Mouse (Mus musculus) cortical plate, adult 2 months (tissue): ENCODE data around the gene Gm19684.
"Not testable (repeated sequence)": the region's sequence is repeated elsewhere in the genome, so short reads cannot be mapped to it uniquely, and the experiment has no call there.

Experiments
- CTCF ChIP-seq: fragments of 200-500 bp; IDR thresholded peaks from 2 replicates; pipeline ENCODE4 v1.5.1; 2011; ENCODE audit warnings: mild to moderate bottlenecking, control low read depth, low read length; ENCODE audit not compliant: insufficient read depth; ENCODE audit errors: extremely low read depth
- POLR2A ChIP-seq: fragments of 200-500 bp; IDR thresholded peaks from 2 replicates; pipeline ENCODE4 v1.6.1; 2011; ENCODE audit warnings: mild to moderate bottlenecking, low read length, control low read depth; ENCODE audit not compliant: insufficient read depth; ENCODE audit errors: extremely low read depth

DNA sequence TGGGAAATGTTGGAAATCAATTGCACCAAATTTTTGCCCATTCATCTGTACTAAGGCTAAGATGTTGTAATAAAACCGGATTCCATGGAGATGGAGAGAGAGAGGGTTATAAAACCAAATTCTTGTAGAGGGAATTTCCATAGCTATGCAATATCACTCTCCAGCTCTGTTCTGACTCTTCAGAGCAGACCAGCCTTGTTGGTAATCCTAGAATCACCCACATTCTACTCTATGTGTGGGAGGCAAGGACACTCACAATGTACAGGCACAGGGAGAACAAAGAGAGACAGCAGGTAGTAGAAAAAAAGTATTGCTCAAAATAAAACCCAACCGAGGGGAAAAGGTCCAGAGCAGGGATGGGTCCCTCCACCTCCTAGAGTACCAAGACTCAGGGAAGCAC, 29.5 kb upstream of the Gm19684 start:
- not testable (repeated sequence) for TF ChIP-seq POLR2A, CTCF
